Mouse (Mus musculus) limb, embryonic 13.5 days (tissue): Measurements from ENCODE around the gene Pif1. TPM values are rescaled to one million over a fixed set of nuclear protein-coding genes. Genes with fewer than 3 reads are reported as not detected.

ENCODE experiments used
- ATAC-seq: fragments of 200-750 bp; cut with Nextera tagmentation; 2 replicates; pipeline ENCODE4 v1.8.0; 2017; ENCODE audit warnings: low read depth, moderate number of reproducible peaks, moderate TSS enrichment; ENCODE audit not compliant: low FRiP score
- H3K27ac ChIP-seq: fragments of 300-500 bp; sonication (generic); 2 replicates; pipeline ENCODE4 v1.5.1; 2015; ENCODE audit warnings: inconsistent platforms, mild to moderate bottlenecking, moderate library complexity
- H3K27me3 ChIP-seq: fragments of 300-500 bp; sonication (generic); 2 replicates; pipeline ENCODE4 v1.6.1; 2015; ENCODE audit warnings: mild to moderate bottlenecking, inconsistent platforms
- H3K36me3 ChIP-seq: fragments of 300-500 bp; sonication (generic); 2 replicates; pipeline ENCODE4 v1.6.1; 2015; ENCODE audit warnings: inconsistent platforms, mild to moderate bottlenecking, moderate library complexity
- H3K4me1 ChIP-seq: fragments of 300-500 bp; sonication (generic); 2 replicates; pipeline ENCODE4 v1.6.1; 2015; ENCODE audit warnings: inconsistent platforms
- H3K4me2 ChIP-seq: fragments of 300-500 bp; sonication (generic); replicated peaks from 2 replicates; pipeline ENCODE4 v1.6.1; 2015; ENCODE audit warnings: inconsistent platforms, mild to moderate bottlenecking, moderate library complexity
- H3K4me3 ChIP-seq: fragments of 300-500 bp; sonication (generic); 2 replicates; pipeline ENCODE4 v1.5.1; 2015; ENCODE audit warnings: moderate library complexity, mild to moderate bottlenecking, inconsistent platforms
- H3K9ac ChIP-seq: fragments of 300-500 bp; sonication (generic); 2 replicates; pipeline ENCODE4 v1.6.1; 2015; ENCODE audit warnings: mild to moderate bottlenecking, inconsistent platforms
- H3K9me3 ChIP-seq: fragments of 300-500 bp; sonication (generic); 2 replicates; pipeline ENCODE4 v1.6.1; 2016; ENCODE audit warnings: inconsistent platforms
- WGBS: fragments of 180-500 bp; shearing (Covaris S2); methylation state at CpG from one replicate; pipeline ENCODE4 v1.1.7; 2015; 5-methylcytosine and 5-hydroxymethylcytosine counted together
- polyA plus RNA-seq: library from polyadenylated mRNA; unstranded; fragments of >200 nt; fragmentation: Nextera tagmentation; extraction: Ambion mirVana; gene quantifications from 2 replicates; pipeline ENCODE4 v1.2.1, GENCODE M21; 2015

The Pif1 gene
- polyA plus RNA-seq, 1 experiment from 2014 or later: 16.0 TPM

GRCm38 (mm10) chr9:65563073-65563472 lies 23.9 kb upstream of the Pif1 start:
- Histone ChIP-seq H3K9me3 (no peaks in the 10 kb centered on the region), H3K27ac (no peak overlapping the region), H3K4me3 (no peak overlapping the region), H3K9ac (no peak overlapping the region), H3K36me3 (peaks cover 76% of the 10 kb centered on the region), H3K4me1 (peaks cover 23% of the 10 kb centered on the region), H3K4me2 (no peak overlapping the region), H3K27me3 (no peaks in the 10 kb centered on the region)
- 90% methylated on average over 5 of the region's 5 CpGs for WGBS
- ATAC-seq: no peak

DNA sequence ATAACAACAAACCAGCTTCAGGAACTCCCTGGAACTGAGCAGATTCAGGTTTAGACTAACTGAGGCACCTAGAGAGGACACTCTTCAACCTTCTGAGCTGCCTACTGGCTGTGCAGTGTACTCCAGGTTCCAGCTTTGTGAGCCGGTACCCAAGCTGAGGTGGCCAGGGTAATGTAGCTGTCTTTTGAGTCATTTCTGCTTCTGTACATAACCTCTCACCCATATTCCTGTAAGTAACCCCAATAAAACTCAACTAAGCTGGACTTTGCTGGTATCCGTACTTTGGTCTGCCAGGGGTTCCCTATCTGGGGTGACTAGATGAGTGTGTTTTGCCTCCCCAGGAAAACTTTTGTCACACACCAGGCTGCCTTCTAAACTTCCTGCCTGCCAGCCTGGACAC lies 22.3 kb upstream of the Pif1 start:
- no peaks in the 10 kb centered on the region for H3K27me3 ChIP-seq
- no peak overlapping the region for H3K4me2 ChIP-seq
- no peak for ATAC-seq
- no peaks in the 10 kb centered on the region for H3K9me3 ChIP-seq
- H3K9ac ChIP-seq: no peak overlapping the region
- no peak overlapping the region for H3K4me3 ChIP-seq
- peaks cover 61% of the 10 kb centered on the region for H3K36me3 ChIP-seq
- H3K4me1 ChIP-seq: peaks cover 22% of the 10 kb centered on the region
- WGBS: 93% methylated on average over 2 of the region's 2 CpGs
- H3K27ac ChIP-seq: no peak overlapping the region

DNA sequence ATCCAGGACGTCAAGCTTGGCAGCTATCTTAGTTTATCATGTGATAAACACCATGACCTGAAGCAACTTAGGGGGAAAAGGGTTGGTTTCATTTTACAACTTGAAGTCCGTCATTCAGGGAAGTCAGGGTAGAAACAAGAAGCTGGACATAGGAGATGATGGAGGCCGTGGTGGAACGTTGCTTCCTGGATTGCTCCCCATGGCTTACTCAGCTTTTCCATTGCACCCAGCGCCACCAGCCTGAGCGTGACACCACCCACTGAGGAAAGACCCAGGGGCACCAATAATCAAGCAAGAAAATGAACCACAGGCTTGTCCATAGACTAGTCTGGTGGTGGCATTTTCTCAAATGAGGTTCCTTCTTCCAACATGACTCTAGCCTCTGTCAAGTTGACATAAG lies 18.2 kb upstream of the Pif1 start:
- ATAC-seq: no peak
- Histone ChIP-seq H3K4me3 (no peak overlapping the region), H3K36me3 (peaks cover 50% of the 10 kb centered on the region), H3K4me1 (peaks cover 17% of the 10 kb centered on the region), H3K9me3 (no peaks in the 10 kb centered on the region), H3K9ac (no peak overlapping the region), H3K27me3 (no peaks in the 10 kb centered on the region), H3K4me2 (no peak overlapping the region), H3K27ac (peak overlapping the region; percentile 69; the same call in 1 of the 2 replicates)
- WGBS: 87% methylated on average over 6 of the region's 6 CpGs

GRCm38 (mm10) chr9:65569491-65569971 lies 17.4 kb upstream of the Pif1 start:
- peak; percentile 74; the same call in 1 of the 2 replicates for ATAC-seq
- Histone ChIP-seq H3K4me1 (peaks cover 17% of the 10 kb centered on the region), H3K4me2 (no peak overlapping the region), H3K36me3 (peaks cover 45% of the 10 kb centered on the region), H3K27ac (peak overlapping the region; percentile 69), H3K27me3 (no peaks in the 10 kb centered on the region), H3K4me3 (no peak overlapping the region), H3K9ac (no peak overlapping the region), H3K9me3 (no peaks in the 10 kb centered on the region)
- 60% methylated on average over 6 of the region's 6 CpGs for WGBS

- Histone ChIP-seq H3K9ac (no peak overlapping the region), H3K36me3 (peaks cover 20% of the 10 kb centered on the region), H3K4me3 (no peak overlapping the region), H3K27me3 (no peaks in the 10 kb centered on the region), H3K4me1 (peaks cover 47% of the 10 kb centered on the region), H3K4me2 (no peak overlapping the region), H3K9me3 (no peaks in the 10 kb centered on the region), H3K27ac (no peak overlapping the region)
- 73% methylated on average over 6 of the region's 6 CpGs for WGBS
- ATAC-seq: no peak
Measured at GRCm38 (mm10) chr9:65572837-65573236, 14.1 kb upstream of the Pif1 start.

- H3K4me2 ChIP-seq: no peak overlapping the region
- H3K9ac ChIP-seq: no peak overlapping the region
- H3K27ac ChIP-seq: no peak overlapping the region
- peaks cover 20% of the 10 kb centered on the region; the same call in 1 of the 2 replicates for H3K36me3 ChIP-seq
- H3K9me3 ChIP-seq: no peaks in the 10 kb centered on the region
- H3K4me1 ChIP-seq: peaks cover 55% of the 10 kb centered on the region
- no peaks in the 10 kb centered on the region for H3K27me3 ChIP-seq
- no peak for ATAC-seq
- no peak overlapping the region for H3K4me3 ChIP-seq
- 82% methylated on average over 11 of the region's 11 CpGs for WGBS
Measured at GRCm38 (mm10) chr9:65574513-65575392, 12.2 kb upstream of the Pif1 start.

DNA sequence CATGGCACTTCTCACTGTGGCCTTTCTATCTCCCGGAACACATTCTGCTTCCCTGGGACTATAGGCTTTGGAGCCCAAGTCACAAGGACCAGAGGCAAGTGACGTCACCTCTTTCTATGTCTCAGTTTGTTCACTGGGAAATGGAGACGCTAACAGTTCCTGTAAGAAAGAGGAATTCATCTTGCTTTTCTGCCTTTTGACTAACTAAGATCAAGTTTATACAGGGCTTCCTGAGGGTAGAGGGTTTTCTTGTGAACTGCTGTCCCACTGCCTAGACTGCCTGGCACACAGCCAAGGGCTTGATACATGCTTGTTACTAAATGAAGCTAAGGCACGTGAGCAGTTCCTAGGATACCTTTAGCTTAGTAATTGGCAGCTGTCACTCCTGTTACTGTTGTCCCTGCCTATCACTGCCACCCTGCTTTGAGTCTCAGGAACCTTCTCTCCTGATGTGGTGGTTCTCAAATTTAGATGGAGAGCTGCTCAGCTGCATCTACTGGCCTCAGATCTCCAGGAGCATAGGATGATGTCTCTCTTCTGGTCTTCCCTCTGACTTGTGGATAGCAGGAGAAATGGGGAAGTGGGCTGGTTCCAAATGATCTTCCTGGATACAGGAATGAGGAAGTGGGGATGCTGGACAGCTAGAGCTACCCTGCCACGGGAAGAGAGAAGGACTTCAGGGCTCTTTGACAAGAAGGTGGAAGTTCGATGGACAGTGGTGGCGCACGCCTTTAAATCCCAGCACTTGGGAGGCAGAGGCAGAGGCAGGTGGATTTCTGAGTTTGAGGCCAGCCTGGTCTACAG lies 11.4 kb upstream of the Pif1 start:
- no peak overlapping the region for H3K27ac ChIP-seq
- no peak for ATAC-seq
- no peaks in the 10 kb centered on the region for H3K27me3 ChIP-seq
- H3K36me3 ChIP-seq: peaks cover 20% of the 10 kb centered on the region; the same call in 1 of the 2 replicates
- WGBS: 69% methylated on average over 8 of the region's 8 CpGs
- no peak overlapping the region for H3K4me2 ChIP-seq
- H3K4me1 ChIP-seq: peaks cover 51% of the 10 kb centered on the region
- H3K9ac ChIP-seq: no peak overlapping the region
- H3K9me3 ChIP-seq: no peaks in the 10 kb centered on the region
- H3K4me3 ChIP-seq: no peak overlapping the region

DNA sequence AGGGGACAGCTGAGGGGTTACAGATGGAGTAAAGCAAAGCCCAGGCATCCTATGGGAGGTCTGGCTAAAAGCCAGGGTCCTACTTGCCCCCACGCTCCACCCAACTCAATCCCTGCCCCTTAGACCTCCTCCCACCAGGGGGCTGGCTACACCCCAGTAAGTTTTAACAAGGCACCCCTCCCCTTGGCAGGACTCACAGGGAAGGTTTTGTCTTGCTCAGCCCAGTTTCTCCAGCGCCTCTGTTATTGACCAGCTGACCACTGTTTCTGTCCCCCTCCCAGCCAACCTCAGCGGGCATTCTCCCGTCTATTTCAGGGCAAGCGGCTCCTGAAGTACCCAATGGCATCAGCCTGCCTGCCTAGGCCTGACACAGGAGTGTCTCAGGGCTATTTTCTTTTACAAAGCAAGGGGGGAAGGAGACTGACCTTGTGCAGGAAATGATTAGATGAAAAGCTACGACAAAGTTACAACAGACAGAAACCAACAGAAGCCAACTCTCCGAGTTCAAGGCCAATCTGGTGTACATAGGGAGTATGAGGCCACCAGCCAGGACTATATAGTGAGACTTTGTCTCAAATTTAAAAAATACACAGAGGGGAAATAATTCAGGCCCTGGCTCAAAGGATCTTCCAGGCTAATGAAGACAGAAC lies 10.0 kb upstream of the Pif1 start:
- H3K9me3 ChIP-seq: no peaks in the 10 kb centered on the region
- no peaks in the 10 kb centered on the region for H3K27me3 ChIP-seq
- H3K9ac ChIP-seq: peak overlapping the region; percentile 48; the same call in 1 of the 2 replicates
- ATAC-seq: no peak
- peaks cover 10% of the 10 kb centered on the region; the same call in 1 of the 2 replicates for H3K36me3 ChIP-seq
- peak overlapping the region; percentile 33; the same call in 1 of the 2 replicates for H3K27ac ChIP-seq
- peak overlapping the region; percentile 78; the same call in 1 of the 2 replicates for H3K4me2 ChIP-seq
- 0 out of 2 replicates have a peak overlapping the region, but pooled peaks have one; percentile 1 for H3K4me3 ChIP-seq
- 54% methylated on average over 7 of the region's 7 CpGs for WGBS
- H3K4me1 ChIP-seq: peaks cover 55% of the 10 kb centered on the region

DNA sequence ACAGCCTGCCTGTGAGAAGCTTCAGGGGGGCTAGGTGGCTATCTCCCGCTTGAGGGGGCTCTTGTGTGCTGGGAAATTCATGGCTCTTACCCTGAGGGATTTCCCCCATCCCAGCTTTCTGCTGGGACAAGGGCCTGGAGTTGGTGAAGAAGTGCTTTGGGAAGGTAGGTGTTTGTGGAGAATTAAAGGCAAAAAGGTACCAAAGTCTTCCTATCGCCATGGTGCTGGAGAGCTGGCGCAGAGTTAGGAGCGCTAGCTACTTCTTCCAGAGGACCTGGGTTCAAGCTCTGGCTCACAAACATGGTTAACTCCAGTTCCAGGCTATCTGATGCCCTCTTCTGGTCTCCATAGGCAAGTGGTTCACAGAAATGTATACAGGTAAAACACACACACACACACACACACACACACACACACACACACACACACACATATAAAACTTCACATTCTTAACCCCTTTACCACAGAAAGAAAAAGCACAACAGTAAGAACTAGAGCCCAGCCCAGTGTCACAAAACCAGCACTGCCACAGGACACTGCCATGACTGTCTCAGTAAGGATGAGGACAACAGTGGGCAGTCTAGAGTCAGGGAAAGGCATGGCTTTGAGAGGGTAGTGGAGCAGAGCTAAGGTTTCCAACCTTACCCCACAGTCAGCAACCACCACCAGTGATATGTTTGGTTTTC lies 9.3 kb upstream of the Pif1 start:
- peak overlapping the region; percentile 48; the same call in 1 of the 2 replicates for H3K9ac ChIP-seq
- WGBS: 88% methylated on average over 4 of the region's 4 CpGs
- ATAC-seq: no peak
- peaks cover 4% of the 10 kb centered on the region; the same call in 1 of the 2 replicates for H3K36me3 ChIP-seq
- H3K4me1 ChIP-seq: peaks cover 55% of the 10 kb centered on the region
- H3K27ac ChIP-seq: no peak overlapping the region; the same call in 1 of the 2 replicates
- no peaks in the 10 kb centered on the region for H3K27me3 ChIP-seq
- H3K4me3 ChIP-seq: no peak overlapping the region
- H3K4me2 ChIP-seq: peak overlapping the region; percentile 78; the same call in 1 of the 2 replicates
- H3K9me3 ChIP-seq: no peaks in the 10 kb centered on the region

DNA sequence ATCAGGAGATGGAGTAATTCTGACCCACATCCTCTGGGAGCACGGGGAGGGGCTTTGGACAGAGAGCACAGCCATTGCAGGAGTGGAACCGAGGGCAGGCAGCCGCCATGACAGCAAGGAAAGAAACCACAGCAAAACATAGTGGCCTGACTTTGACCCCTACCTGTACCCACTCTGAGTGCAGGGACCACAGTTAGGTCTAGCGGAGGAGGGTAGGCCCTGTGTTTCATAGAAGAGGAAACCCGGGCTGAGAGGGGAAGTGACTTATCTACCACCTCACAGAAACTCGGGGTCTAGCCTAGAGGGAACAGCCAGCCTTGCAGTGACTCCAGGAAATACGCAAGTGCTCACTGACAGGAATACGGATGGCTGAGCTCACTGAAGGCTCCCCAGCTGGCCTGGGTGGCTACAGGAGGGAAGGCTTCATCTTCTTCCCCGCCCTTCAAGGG lies 8.1 kb upstream of the Pif1 start:
- Histone ChIP-seq H3K4me1 (peaks cover 55% of the 10 kb centered on the region), H3K27ac (no peak overlapping the region), H3K4me2 (peak overlapping the region; percentile 78), H3K9ac (peak overlapping the region; percentile 77), H3K4me3 (peak overlapping the region; percentile 65), H3K9me3 (no peaks in the 10 kb centered on the region), H3K36me3 (no peaks in the 10 kb centered on the region), H3K27me3 (no peaks in the 10 kb centered on the region)
- 57% methylated on average over 9 of the region's 9 CpGs for WGBS
- ATAC-seq: no peak

DNA sequence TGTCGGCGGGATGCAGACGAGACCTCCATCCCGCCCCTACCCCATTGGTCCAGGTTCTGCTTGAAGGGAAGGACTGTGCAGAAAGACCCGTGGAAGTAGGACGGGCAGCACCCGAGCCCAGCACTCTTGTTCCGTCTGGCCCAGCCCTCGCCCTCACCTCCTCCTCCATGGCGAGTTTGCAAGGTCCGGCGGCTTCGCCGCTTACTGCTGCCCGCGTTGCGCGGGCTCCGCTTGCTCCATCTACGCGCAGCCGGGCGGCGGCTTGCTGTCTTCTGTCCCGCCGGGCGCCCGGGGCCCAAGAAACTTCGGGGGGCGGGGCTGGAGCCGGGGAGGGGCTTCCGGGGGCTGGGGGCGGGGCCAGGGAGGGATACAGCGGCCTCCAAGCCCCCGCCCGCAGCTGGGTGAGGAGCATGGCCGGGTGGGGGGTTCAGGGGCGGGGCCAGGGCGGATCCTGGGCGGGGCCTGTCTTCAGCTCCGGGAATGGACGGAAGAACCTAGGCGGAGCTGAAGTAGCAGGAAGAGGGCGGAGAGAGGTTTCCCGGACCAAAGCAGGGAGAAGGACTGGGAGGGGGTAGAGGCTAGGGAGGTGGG lies 7.1 kb upstream of the Pif1 start, which contains the start of gene Plekho2:
Gene Plekho2, minus strand, starts transcription at position 260 of the 591 bp plus-strand sequence.
- Histone ChIP-seq H3K27me3 (no peaks in the 10 kb centered on the region), H3K9me3 (no peaks in the 10 kb centered on the region), H3K36me3 (no peaks in the 10 kb centered on the region), H3K4me2 (peak within 1 kb of the TSS; percentile 78), H3K27ac (peak within 1 kb of the TSS; percentile 79), H3K9ac (peak within 1 kb of the TSS; percentile 77), H3K4me1 (peaks cover 53% of the 10 kb centered on the region), H3K4me3 (peak within 1 kb of the TSS; percentile 65)
- under 1% methylated on average over 44 of the region's 45 CpGs for WGBS
- ATAC-seq: peak; percentile 95
